Mouse (Mus musculus) right cerebral cortex, postnatal 14 days (tissue): ENCODE results near the gene Lpar1.

Source experiments
- DNase-seq: peaks from one replicate; pipeline ENCODE4 v3.0.0; 2022

The Lpar1 gene

GRCm38 (mm10) chr4:58506539-58507527, 46.9 kb downstream of the Lpar1 start:
- no peak for DNase-seq

- DNase-seq: no peak
Observed at GRCm38 (mm10) chr4:58504250-58504649, 49.4 kb downstream of the Lpar1 start.

DNA sequence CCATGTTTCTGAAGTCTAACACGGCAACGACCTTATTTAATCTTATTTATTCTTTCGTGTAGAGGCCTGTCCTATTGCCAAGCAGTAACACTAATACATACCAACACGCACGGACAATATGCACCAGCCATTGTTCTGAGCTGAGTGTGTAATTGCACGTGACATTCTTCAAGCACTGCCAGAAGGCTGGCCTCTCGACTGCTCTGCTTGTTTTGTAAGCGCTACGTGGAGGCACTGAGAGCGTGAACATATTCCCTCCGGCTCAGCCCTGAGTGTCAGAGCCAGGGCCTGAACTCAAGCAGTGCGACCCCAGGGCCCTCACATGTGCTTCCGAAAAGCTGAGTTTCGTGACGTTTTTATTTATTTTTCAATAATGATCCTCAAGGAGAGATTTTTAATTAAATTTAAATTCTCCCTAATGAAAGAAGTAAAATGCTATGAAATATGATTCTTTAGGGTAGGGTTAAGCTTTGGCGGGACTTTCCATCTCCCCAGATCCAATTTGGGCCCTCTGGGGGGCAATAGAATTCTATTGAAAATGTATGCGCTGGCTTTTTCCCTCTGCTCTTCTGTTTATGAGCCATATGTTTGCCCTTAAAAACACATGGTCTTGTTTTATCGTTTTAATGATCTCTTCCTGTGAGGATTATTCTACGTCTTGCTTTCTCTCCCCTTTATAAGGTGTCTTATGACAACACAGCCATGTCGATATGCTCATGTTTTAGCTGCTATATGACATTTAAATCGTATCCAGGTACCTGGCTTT, 52.5 kb downstream of the Lpar1 start:
- no peak for DNase-seq

DNA sequence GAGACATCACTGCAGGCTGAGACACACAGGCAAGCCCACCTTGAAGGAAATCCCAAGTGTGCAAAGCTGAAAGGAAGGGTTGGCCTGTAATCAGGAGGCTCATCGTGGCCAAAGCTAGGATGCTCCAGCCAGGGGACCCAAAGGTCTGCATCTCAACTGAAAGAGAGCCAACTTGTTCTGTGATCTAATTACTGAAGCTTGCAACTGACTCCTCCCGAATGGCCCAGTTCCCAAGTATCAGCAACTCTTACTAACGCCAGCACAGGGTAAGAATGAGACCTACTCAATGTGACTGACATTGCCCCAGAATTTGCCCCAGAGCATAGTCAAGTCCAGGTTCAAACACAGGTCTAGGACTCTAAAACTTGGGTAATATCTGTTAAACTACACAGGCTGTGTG, 53.9 kb downstream of the Lpar1 start:
- DNase-seq: no peak

DNA sequence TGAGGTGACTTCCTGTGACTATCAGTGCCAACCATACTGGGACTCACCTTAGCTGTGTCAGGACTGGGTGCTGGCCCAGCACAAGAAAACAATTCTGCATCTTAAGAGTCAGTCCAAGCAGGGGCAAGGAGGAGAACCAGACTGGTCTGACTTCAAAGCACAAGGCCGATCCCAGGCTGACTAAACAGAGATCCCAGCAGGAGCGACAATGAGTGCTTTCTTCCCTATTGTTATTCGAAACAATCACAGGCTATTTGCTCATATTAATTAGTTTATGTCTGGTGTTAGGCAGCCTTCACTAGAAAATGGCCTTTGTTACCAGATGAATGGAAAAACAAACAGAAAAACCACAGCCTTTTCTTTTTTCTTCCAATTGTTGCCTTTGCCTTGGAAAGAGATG, 54.5 kb downstream of the Lpar1 start:
- no peak for DNase-seq

DNA sequence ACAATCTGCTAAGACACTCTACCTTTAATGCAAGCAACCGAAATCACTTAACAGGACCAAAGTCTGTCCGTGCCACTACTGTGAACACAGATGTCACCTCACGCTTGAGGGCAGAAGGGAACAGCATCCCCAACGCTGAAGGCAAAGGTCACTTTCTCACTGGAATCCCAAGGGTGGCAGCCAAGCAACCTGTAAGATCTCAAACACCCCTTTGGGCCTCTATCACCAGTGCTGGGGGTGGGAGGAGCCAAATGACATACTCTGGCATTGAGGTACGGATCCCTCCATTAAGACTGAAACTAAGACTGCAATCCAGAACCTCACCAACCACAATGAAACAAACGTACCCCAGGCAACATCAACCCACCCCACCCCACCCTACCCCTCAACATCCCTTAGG, 55.0 kb downstream of the Lpar1 start:
- DNase-seq: no peak

DNA sequence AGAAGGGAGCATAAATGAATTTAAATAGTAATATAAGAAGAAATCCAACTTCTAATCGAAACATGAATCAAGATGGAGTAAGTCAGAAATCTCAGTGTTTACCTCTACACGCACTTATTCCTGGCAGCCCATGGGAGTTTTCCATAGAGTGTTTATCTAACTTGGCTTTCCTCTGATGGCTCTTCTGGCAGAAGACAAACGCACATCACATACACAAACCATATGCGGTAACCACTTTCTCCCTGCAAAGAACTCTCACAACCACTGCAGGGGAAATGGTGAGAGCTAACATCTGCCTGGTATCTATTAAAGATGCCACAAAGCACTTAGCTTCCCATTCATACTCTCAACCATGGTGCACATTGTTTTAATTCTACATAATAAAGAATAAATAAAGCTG, 56.4 kb downstream of the Lpar1 start:
- no peak for DNase-seq

- no peak for DNase-seq
Observed at GRCm38 (mm10) chr4:58496743-58497142, 57.0 kb downstream of the Lpar1 start.

- no peak for DNase-seq
Observed at GRCm38 (mm10) chr4:58491742-58492141, 62.0 kb downstream of the Lpar1 start.

- no peak for DNase-seq
Observed at GRCm38 (mm10) chr4:58490374-58490773, 63.3 kb downstream of the Lpar1 start.

- no peak for DNase-seq
Observed at GRCm38 (mm10) chr4:58478564-58478963, 75.1 kb downstream of the Lpar1 start.

- no peak for DNase-seq
Observed at GRCm38 (mm10) chr4:58477691-58478090, 76.0 kb downstream of the Lpar1 start.

DNA sequence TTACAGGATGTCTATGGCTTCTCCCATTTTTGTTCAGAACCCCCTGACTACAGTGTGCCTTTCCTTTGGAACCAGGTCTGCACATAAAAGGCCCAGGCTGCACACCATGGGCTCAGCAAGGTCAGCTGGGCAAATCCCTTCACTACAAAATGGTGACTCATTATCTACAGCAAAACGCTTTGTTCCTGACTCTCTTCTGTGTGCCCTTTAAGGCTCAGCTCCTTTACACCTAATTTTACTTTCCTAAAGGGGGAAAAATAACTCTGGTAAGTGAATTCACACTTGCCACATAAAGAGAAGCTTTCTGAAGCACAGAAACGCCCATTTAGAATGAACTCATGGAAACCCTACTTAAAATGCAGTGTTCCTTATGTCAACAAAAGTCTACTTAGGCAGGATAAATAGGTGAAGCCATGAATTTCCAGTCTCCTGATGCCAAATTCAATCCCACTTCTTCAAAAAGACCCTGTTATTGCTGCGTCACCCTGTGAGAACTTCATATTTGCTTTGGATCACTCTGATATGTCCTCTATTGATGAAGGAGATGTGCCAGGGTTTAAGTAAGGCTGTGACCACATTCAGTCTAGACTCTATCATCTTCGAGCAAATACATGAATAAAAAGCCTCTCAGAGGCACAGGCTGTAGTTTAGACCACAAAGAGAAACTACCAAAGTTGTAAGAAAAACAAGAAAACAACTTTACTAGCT, 82.3 kb downstream of the Lpar1 start:
- DNase-seq: no peak

DNA sequence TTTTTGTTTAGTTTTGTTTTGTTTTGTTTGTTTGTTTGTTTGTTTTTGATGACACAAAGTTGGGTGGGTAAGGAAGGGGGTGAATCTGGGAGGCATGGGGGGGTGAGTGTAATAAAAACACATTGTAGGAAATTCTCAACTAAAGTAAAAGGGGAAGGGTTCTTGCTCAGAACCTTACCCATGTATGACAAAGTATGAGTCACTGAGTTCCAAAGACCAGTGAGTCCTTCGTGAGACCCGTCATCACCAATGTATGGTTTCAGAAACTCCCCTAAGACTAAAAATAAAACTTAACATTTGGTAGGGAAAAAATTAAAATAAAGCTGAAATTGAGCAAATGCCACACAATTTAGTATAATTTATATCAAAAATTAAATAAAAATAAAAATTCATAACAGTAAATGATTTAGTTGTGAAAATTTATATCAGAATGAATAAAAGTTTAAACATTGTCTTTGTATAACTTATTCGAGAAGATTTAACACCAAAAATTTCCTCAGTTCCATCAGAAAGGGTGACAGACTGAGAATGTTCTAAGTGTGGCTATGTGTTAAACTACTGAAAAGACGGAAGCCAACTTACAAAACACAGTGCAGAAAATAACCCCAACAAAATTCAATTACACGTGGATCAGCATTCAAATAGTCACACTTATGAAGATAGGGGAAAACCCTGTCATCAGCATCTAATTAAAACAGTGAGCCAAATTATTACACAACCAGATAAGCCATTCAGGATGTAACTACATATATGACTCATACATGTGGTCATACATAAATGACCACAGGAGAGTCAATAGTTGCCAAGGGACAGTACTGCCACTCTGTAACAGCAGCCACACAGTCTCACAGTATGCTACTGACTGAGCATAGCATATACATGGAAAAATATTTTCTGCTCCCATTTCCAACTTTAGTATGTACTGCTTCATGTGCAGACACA, 83.8 kb downstream of the Lpar1 start:
- DNase-seq: no peak

GRCm38 (mm10) chr4:58469035-58469434, 84.7 kb downstream of the Lpar1 start:
- no peak for DNase-seq

DNA sequence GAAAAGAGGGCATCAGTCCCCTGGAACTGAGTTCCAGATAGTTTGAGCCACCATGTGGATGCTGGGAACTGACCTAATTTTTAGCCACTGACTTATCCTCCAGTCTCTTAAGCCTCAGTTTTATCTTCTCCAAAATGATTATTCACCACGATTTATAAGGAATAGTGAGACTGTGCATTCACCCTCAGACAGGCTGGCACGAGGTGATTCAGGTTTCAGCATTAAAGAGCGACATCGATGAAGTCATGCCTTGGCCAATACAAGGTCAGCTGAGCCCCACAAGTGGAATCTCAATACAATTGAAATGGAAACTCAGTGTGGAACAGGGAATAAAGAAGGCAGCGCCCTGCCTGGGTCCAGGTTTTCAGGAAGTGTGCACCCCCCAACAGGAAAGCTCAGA, 88.1 kb downstream of the Lpar1 start:
- no peak for DNase-seq

DNA sequence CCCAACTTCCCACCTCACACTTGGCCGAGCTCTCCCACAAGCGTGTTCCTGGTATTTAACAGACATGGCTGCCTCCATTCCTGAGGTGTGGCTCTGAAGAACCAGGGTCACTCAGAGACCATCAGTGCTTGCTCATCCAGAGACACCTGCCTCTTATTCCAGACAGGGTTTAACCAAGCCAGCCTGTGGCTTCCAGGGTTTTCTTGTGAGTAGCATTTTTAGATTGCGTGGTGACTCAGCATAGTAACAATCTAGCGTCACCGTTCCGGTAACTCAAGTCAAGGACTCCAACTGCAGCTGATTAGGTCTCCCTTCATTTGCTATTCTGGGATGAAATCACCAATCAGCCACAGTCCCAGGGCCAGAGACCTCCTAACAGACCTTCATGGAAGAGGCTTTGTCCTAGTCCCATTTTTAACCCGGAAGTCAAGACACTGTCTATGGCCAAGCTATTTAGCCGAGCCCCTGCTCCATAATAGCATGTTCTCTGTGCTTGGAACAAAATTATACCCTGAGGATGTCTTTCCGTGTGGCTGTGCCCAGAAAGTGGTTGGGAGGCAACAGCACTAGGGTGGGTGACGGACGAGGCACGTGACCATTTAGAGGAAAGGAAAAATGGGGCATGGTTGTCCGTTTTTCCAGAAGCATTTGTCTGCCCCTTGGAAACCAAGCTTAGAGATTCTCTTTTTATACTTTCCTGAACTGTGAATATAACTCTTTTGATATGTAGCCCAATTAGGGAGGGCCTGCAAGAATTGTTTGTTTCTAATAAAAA, 89.1 kb downstream of the Lpar1 start:
- no peak for DNase-seq

DNA sequence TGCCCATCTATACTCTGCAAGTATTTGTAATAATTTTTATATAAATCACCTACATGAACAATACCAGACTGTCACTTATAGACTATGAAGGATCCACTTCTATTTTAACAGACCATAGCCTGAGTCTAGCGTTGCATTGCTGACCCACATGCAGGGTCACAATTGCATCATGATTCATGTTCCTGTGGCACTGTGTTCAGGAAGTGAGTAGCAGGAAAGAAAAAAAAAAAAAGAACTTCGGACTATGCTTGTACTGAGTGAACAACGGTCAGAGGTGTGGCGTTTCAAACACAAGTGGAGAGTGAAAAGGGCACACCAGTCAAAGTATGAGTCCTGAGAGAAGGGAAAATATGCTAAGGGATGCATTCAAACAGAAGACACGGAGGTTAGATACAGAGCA, 90.7 kb downstream of the Lpar1 start:
- no peak for DNase-seq

- no peak for DNase-seq
Observed at GRCm38 (mm10) chr4:58462586-58462985, 91.1 kb downstream of the Lpar1 start.

DNA sequence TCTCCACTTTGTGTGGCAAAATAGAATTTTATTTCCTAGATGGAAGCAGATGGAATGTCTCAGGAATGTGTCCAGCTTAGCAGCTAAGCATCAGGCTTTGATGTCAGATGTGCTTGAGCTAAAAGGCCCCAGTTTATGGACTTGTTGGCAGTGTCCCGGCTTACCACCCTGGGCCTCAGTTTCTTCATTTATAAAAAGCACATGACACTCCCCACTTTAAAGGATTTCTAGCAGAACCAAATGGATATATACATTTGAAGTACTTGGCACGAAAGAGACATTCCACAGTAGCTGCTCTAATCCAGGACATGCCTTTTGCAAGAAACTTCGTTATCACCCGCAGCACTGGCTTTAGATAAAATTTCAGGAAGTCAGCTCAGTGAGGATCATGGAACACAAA, 100.4 kb downstream of the Lpar1 start:
- no peak for DNase-seq

GRCm38 (mm10) chr4:58448825-58449224, 104.9 kb downstream of the Lpar1 start:
- no peak for DNase-seq
